Mouse (Mus musculus): ENCODE data around the gene Timm8b.

Timm8b gene

GRCm38 (mm10) chr9:50603189-50603997 is at the start of gene Timm8b, which contains the start of gene Sdhd:
TSS of gene Timm8b (plus strand) at chr9:50603910.
TSS of gene Sdhd (minus strand) at chr9:50603812.
- in situ Hi-C loops (cut with MboI, MseI) = loop anchor here (10.0 kb wide), 1 partner anchor 79 kb away; the partner anchor contains the start of gene Pts

DNA sequence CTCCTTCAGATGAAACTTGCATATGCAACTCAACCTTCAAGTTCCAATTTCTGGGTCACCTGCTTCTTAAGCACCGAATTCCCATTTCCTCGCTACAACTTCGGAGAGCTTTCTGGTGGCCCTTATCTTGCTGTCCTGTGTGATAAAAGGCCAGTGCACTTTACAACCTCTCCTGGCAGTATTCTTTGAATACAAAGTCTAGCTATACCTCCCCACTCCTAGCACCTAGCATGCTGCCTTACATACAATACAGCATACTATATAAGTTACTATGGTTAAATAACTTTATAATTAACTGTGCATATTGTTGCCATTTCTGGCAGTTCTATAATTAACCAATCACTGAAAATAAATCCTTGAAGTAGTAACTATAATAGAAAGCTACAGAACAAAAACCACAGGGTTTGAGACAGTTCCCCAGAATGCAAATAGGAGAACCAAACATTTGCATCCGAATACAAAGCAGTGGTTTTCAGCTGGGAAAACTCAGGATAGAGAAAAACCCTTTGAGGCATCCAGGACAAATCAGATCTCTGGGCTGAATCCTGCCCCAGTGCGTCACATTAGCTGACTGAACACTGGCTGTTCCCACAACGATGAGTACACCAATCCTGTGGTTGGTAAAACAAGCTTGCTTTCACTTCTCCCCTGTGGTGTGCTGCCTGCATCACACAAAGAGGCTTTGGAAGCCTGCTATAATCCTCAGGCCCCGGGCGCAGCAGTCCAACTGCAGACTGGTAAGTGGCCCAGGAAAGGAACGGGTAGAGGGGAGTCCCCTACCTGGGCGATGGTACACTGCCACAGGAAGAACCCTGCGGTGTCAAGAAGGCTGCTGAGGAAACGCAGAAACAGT is 49.2 kb upstream of the Timm8b start, which contains the start of gene Il18:
Gene Il18, plus strand, starts transcription at position 587 of the 853 bp plus-strand sequence.
- in situ Hi-C loops (cut with MboI, MseI) = no loop called here

DNA sequence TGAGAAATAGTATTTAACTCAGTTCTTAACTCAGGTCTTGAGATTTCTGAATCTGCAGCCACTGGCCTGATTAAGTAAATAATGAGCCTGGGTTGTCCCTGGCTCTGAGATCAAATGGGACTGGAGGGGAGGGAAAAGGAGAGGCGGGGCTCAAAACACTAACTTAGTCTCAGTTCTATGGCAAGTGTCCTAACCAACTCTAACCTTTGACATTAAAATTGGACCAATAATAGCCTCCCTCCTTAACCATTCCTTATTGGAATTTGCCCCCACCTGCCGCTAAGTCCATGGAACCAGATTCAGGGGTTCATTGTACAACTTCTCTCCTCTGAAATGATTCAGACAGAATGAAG is 48.6 kb upstream of the Timm8b start, which contains the start of gene Bco2:
Gene Bco2, minus strand, starts transcription at position 88 of the 353 bp plus-strand sequence.
- in situ Hi-C loops (cut with MboI, MseI) = no loop called here

DNA sequence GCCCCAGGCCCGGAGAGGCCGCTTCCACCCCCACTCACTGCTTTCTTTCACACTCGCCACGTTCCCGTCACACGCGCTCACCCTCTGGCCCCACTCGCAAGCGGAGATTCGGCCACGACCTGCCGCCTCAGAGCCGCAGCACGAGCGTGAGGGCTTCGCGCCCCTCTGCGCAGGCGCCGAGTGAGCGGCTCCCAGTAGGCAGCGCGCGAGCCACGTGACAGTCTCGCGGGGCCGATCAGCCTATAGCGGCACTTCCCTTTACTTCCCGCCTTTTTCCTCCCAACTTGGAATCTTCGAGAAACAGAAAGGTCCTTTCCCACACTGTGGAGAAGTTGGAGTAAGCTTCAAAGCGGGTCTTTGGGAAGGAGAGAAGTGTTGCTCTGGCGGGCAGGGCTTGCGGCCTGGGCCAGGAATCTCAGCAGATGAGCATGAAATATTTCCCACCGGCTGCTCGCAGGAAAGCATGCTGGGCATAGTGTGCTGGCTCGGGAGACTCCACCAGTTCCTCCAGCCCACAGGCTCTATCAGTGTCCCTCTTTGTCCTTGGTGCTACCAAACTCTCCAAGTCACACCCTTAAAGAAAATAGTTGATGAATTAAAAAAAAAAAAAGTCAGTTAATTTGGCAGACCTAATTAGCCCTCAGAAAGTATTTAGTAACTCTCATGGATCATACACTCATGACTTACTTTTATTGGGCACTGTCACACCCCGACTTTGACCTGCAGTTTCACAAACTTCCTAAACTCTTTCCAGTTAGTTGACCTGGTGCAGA is 42.4 kb upstream of the Timm8b start, which contains the start of gene Tex12:
Gene Tex12, minus strand, starts transcription at position 181 of the 773 bp plus-strand sequence.
- in situ Hi-C loops (cut with MboI, MseI) = no loop called here

DNA sequence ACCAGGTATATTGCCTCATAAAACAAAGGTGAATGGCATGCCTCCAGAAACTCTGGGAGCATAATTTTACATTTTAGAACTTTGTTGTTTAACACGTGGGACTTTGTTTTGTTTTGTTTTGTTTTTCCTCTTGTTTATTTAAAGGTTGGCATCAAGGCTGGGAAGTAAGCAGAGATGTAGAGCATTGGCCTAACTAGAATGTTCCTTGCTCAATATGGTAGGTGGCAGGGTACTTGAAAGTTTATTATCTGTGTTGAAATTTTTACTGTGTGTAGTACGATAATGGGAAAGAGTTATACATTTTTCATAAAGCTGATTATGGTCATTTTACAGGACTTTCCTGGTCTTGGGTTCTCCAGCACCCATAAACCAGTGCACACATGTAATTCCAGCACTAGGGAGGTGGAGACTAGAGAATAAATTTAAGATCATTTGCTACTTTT is 41.8 kb upstream of the Timm8b start:
- in situ Hi-C loops (cut with MboI, MseI) = no loop called here

- in situ Hi-C loops (cut with MboI, MseI) = no loop called here
Measured at GRCm38 (mm10) chr9:50565173-50565572, 38.5 kb upstream of the Timm8b start.

- in situ Hi-C loops (cut with MboI, MseI) = no loop called here
Measured at GRCm38 (mm10) chr9:50565940-50566339, 37.8 kb upstream of the Timm8b start.

DNA sequence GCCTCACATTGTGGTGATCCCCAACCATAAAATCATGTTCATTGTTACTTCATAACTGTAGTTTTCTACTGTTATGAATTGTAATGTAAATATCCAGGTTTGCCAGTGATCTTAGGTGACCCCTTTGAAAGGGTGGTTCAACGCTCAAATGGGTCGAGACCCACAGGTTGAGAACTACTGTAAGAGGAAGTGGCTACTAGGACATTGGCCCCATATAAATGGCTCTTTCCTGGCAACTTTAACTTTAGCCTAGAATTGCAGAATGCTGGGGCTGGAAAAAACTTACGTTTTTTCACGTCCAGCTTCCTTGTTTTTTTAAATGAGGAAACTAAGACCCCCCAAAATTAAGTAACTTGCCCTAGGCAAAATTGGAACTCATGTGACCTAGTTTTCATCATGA is 36.3 kb upstream of the Timm8b start:
- in situ Hi-C loops (cut with MboI, MseI) = no loop called here

DNA sequence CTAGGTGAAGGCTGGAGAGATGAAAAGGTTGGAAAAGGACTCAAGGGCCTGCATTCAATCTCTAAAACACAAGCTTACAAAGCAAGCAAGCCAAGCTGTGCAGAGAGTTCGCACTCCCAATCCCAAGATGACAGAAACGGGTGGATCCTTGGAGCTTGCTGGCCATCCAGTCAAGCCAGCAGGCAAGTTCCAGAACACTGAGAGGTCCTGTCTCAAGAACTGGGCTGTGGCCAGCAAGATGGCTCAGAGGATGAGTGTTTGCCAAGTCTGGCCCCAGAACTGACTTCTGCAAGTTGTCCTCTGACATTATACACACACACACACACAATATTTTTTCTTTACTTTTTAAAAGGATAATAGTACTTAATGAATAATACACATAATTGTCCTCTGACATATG is 35.8 kb upstream of the Timm8b start:
- in situ Hi-C loops (cut with MboI, MseI) = no loop called here

DNA sequence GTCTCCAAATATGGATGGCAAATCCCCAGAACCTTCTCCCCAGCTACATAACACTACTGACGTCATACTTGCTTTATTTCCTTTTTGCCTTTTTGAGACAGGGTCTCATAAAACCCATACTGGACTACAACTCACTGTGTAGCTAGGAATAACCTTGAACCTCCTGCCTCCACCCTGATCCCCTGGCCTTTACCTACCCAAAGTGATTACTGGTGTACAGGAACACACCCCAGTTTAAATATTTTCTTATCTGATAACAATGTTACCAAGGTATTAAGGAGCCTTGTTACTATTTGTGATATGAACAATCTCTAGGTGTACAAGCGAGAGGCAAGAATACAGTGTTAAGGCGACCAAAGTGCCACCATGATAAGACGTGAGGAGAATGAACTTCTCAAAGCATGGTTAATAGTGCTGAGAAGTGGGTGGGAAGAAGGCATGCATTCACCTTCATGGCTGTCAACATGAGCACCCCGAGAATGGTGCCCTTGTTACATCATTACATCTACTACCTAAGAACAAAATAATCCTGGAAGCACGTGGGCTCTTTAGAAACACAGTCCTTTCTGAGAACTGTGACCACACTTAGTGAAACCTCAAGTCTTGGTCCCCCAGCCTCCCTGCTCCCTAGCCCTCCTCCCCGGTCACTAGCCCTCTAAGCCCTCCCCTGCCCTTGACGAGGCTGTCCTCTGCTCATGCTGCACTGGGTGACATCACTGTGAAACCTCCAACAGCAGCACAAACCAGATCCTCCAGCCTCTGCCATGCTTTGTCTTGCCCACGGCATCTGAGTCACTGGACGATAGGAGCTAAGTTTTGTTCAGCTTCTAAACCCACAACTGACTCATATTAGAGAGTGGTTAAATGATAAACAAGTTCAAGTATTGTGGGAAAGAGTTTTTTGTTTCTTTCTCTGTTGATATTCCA is 33.8 kb upstream of the Timm8b start:
- in situ Hi-C loops (cut with MboI, MseI) = no loop called here

GRCm38 (mm10) chr9:50580370-50580769 is 23.3 kb upstream of the Timm8b start:
- in situ Hi-C loops (cut with MboI, MseI) = no loop called here

GRCm38 (mm10) chr9:50585145-50585818 is 18.4 kb upstream of the Timm8b start:
- in situ Hi-C loops (cut with MboI, MseI) = loop anchor here (5.0 kb wide), 1 partner anchor 38 kb away; no protein-coding TSS in a partner anchor

GRCm38 (mm10) chr9:50586955-50587354 is 16.8 kb upstream of the Timm8b start:
- in situ Hi-C loops (cut with MboI, MseI) = loop anchor here (5.0 kb wide), 1 partner anchor 40 kb away; no protein-coding TSS in a partner anchor

DNA sequence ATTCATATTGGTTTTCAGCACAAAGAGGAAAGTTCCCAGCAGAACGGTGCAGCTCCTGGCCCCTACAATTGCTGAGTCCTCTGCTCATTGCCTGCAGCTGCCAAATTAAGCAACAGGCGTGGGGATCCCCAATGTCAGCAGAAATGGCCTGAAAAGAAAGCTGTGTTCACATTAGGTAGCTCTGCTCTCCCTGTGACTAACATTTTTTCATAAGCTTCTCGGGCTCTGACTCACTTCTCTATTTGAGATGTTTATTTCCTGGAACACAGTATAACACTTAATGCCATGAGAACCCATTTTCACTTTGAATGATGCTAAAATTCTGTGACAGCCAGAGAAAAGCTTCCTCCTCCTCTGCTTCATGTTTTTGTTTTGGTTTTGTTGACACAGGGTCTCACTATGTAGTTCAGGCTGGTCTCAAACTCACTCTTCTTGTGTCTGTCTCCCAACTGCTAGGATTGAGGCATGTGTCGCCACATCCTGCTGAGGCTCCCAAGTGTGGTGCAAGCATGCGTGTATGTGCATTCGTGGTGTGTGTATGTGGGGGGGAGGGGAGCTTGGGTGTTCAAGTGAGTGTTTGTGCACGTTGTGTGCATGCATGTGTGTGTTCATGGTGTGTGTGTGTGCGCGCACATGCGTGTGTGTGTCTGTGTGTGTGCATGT is 12.7 kb upstream of the Timm8b start:
- in situ Hi-C loops (cut with MboI, MseI) = no loop called here

GRCm38 (mm10) chr9:50592955-50593354 is 10.8 kb upstream of the Timm8b start:
- in situ Hi-C loops (cut with MboI, MseI) = no loop called here

DNA sequence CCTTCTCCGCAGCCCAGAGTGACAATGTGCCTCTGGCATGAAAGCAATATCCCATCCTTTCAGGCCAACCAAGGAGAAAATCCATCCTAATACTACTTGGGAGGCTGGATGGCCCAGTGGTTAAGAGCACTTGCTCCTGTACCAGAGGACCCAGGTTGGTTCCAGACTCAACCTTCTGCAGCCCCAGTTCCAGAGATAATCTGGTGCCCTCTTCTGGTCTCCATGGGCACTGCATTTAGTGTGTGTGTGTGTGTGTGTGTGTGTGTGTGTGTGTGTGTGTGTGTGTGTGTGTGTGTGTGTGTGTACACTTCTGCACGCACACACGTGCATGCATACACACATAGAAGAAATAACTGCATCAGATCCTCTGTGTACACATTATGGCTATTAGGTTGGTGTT is 10.2 kb upstream of the Timm8b start:
- in situ Hi-C loops (cut with MboI, MseI) = no loop called here

GRCm38 (mm10) chr9:50594794-50595417 is 8.8 kb upstream of the Timm8b start:
- in situ Hi-C loops (cut with MboI, MseI) = loop anchor here (5.0 kb wide), 1 partner anchor 133 kb away; no protein-coding TSS in a partner anchor

DNA sequence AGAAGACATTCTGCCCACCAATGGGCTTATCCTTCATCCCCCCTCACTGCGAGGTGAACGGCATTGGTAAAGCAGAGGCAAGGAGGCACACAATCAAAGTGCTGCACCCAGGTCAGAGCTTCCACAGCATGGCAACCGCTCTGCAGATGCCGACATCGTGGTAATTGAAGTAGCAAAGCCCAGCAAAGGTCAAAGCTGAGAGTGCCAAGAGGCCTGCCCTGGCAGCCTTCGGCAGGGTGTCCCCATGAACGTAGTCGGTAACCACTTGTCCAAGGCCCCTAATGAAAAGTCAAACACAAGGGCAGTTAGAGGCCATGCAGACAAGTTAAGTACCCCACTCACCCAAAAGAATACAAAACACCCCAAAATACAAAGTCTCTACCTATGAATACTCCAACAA is 6.7 kb upstream of the Timm8b start:
- in situ Hi-C loops (cut with MboI, MseI) = loop anchor here (5.0 kb wide), 1 partner anchor 135 kb away; no protein-coding TSS in a partner anchor

Data from T-helper 2 cell (primary cell).